Mouse (Mus musculus): ENCODE results near the gene Ubr4. TPM values are rescaled to one million over a fixed set of nuclear protein-coding genes. Genes with fewer than 3 reads are reported as not detected.

Gene Ubr4
- total RNA-seq, 1 experiment from 2014 or later, result 118 TPM

- ATAC-seq (ENCODE audit: extremely low read depth, insufficient number of reproducible peaks, low FRiP score, poor library complexity, severe bottlenecking), result no peak
Observed at GRCm38 (mm10) chr4:139417868-139418267, 65.5 kb downstream of the Ubr4 start.

GRCm38 (mm10) chr4:139421621-139422020, 69.2 kb downstream of the Ubr4 start:
- no peak for ATAC-seq (ENCODE audit: extremely low read depth, insufficient number of reproducible peaks, low FRiP score, poor library complexity, severe bottlenecking)

GRCm38 (mm10) chr4:139422409-139422808, 70.0 kb downstream of the Ubr4 start:
- ATAC-seq (ENCODE audit: extremely low read depth, insufficient number of reproducible peaks, low FRiP score, poor library complexity, severe bottlenecking), result no peak

- ATAC-seq (ENCODE audit: extremely low read depth, insufficient number of reproducible peaks, low FRiP score, poor library complexity, severe bottlenecking), result no peak
Observed at GRCm38 (mm10) chr4:139423270-139423669, 70.9 kb downstream of the Ubr4 start.

- ATAC-seq (ENCODE audit: extremely low read depth, insufficient number of reproducible peaks, low FRiP score, poor library complexity, severe bottlenecking), result peak; percentile 73
Observed at GRCm38 (mm10) chr4:139430176-139430575, 77.8 kb downstream of the Ubr4 start.

- ATAC-seq (ENCODE audit: extremely low read depth, insufficient number of reproducible peaks, low FRiP score, poor library complexity, severe bottlenecking), result no peak
Observed at GRCm38 (mm10) chr4:139430891-139431290, 78.5 kb downstream of the Ubr4 start.

GRCm38 (mm10) chr4:139432966-139433765, 80.8 kb downstream of the Ubr4 start:
- ATAC-seq (ENCODE audit: extremely low read depth, insufficient number of reproducible peaks, low FRiP score, poor library complexity, severe bottlenecking), result no peak

GRCm38 (mm10) chr4:139441244-139441643, 88.8 kb downstream of the Ubr4 start:
- ATAC-seq (ENCODE audit: extremely low read depth, insufficient number of reproducible peaks, low FRiP score, poor library complexity, severe bottlenecking), result no peak

- ATAC-seq (ENCODE audit: extremely low read depth, insufficient number of reproducible peaks, low FRiP score, poor library complexity, severe bottlenecking), result no peak
Observed at GRCm38 (mm10) chr4:139441806-139442205, 89.4 kb downstream of the Ubr4 start.

- ATAC-seq (ENCODE audit: extremely low read depth, insufficient number of reproducible peaks, low FRiP score, poor library complexity, severe bottlenecking), result no peak
Observed at GRCm38 (mm10) chr4:139442391-139443355, 90.3 kb downstream of the Ubr4 start.

GRCm38 (mm10) chr4:139444315-139444714, 91.9 kb downstream of the Ubr4 start:
- ATAC-seq (ENCODE audit: extremely low read depth, insufficient number of reproducible peaks, low FRiP score, poor library complexity, severe bottlenecking), result no peak

- ATAC-seq (ENCODE audit: extremely low read depth, insufficient number of reproducible peaks, low FRiP score, poor library complexity, severe bottlenecking), result no peak
Observed at GRCm38 (mm10) chr4:139446176-139446575, 93.8 kb downstream of the Ubr4 start.

- ATAC-seq (ENCODE audit: extremely low read depth, insufficient number of reproducible peaks, low FRiP score, poor library complexity, severe bottlenecking), result no peak
Observed at GRCm38 (mm10) chr4:139446731-139447675, 94.6 kb downstream of the Ubr4 start.

- no peak for ATAC-seq (ENCODE audit: extremely low read depth, insufficient number of reproducible peaks, low FRiP score, poor library complexity, severe bottlenecking)
Observed at GRCm38 (mm10) chr4:139452944-139453700, 100.7 kb downstream of the Ubr4 start.

GRCm38 (mm10) chr4:139454339-139454738, 101.9 kb downstream of the Ubr4 start:
- ATAC-seq (ENCODE audit: extremely low read depth, insufficient number of reproducible peaks, low FRiP score, poor library complexity, severe bottlenecking), result no peak

- ATAC-seq (ENCODE audit: extremely low read depth, insufficient number of reproducible peaks, low FRiP score, poor library complexity, severe bottlenecking), result no peak
Observed at GRCm38 (mm10) chr4:139459970-139460369, 107.6 kb downstream of the Ubr4 start.

- ATAC-seq (ENCODE audit: extremely low read depth, insufficient number of reproducible peaks, low FRiP score, poor library complexity, severe bottlenecking), result no peak
Observed at GRCm38 (mm10) chr4:139464163-139464562, 111.8 kb downstream of the Ubr4 start.

- no peak for ATAC-seq (ENCODE audit: extremely low read depth, insufficient number of reproducible peaks, low FRiP score, poor library complexity, severe bottlenecking)
Observed at GRCm38 (mm10) chr4:139466541-139466940, 114.1 kb downstream of the Ubr4 start.
